Mouse (Mus musculus): ENCODE data around the gene Olfr67.
"Not testable (repeated sequence)": the region's sequence is repeated elsewhere in the genome, so short reads cannot be mapped to it uniquely, and the experiment has no call there.

The Olfr67 gene

DNA sequence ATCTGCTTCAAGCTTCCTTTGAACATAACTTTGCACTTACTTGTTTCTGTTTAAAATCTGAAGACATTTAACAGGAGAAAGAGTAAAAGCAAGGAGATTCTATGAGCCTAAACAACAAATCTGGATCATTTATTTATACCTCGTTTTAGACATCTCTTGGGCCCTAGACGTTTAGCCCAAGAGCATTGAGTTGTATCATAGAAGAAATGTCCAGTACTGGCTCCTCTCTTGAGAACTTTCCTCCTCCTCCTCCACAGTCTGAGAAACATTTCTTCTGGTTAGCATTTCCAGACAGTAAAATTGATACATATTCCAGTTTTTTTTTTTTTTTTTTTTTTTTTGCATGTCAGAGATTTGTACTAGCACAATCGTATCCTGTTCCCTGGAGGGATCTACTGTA, at the start of gene Olfr67:
TSS of gene Olfr67 (minus strand) at position 101 of the 400 bp plus-strand sequence.
- DNase-seq: no peak

DNA sequence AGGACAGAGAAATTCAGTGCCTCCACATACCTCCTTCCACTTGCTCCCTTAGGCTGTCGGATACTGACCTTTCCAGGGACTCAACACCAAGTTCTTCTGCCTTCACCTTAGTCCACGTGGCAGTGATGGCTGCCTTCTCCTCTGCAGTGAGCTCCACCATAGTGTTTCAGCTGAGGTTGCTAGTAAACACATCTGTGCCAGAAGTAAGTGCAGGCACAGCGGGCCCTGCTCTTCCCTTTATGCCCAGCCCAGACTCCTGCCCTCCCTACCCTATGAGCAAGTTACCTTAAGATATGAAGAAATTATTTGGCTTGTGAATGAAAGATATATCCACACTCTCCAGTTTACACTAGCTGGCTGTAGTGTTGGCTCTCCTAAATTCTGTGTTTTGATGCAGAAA, 48.6 kb upstream of the Olfr67 start, which contains the start of gene Hbb-bh2:
TSS of gene Hbb-bh2 (minus strand) at position 253 of the 400 bp plus-strand sequence.
- DNase-seq: no peak

DNA sequence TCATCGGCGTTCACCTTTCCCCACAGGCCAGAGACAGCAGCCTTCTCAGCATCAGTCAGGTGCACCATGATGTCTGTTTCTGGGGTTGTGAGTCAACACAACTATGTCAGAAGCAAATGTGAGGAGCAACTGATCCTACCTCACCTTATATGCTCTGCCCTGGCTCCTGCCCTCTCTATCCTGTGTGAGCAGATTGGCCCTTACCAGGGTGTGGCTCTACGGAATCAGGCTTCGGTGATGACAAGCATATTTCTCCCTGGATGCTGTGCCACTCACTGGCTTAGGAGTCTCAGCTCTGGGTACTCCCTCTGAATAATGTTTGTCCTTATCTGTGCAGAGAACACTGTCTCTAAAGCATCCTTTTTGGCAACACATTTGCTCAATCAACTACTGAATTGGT, 36.2 kb upstream of the Olfr67 start, which contains the start of gene Hbb-bs:
TSS of gene Hbb-bs (minus strand) at position 289 of the 400 bp plus-strand sequence.
- DNase-seq: no peak

DNA sequence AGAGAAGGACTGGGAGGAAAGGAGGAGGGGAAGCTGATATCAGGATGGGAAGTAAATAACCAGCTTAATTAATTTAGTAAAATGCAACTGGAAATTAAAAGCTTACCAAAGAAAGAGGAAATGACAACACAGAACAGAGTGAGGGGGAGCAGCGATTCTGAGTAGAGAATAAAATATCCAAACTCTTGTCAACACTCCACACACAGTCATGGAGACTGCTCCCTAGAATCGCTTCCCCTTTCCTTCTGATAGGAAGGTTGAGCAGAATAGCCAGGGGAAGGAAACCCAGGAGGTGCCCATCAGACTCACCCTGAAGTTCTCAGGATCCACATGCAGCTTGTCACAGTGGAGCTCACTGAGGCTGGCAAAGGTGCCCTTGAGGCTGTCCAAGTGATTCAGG, 35.5 kb upstream of the Olfr67 start:
- not testable (repeated sequence) for DNase-seq

DNA sequence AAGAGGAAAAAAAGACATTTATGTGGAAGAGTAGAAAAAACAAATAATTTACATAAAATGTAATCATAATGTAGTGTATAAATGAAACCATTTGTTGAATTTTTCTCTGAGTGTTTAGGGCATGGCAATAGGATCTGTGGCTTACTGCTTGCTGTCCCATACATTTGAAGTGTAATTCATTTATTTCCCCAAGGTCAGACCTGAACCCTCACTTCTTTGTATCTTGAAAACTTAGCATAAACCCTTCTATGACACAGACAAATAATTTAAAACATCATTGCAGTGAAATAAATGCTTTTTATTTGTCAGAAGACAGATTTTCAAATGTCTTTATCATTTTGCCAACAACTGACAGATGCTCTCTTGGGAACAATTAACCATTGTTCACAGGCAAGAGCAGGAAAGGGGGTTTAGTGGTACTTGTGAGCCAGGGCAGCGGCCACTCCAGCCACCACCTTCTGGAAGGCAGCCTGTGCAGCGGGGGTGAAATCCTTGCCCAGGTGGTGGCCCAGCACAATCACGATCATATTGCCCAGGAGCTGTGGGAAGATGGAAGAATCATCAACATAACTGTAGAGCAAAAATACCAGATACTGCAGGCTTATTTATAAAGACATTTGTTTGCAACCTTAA, 34.8 kb upstream of the Olfr67 start:
- DNase-seq: no peak

DNA sequence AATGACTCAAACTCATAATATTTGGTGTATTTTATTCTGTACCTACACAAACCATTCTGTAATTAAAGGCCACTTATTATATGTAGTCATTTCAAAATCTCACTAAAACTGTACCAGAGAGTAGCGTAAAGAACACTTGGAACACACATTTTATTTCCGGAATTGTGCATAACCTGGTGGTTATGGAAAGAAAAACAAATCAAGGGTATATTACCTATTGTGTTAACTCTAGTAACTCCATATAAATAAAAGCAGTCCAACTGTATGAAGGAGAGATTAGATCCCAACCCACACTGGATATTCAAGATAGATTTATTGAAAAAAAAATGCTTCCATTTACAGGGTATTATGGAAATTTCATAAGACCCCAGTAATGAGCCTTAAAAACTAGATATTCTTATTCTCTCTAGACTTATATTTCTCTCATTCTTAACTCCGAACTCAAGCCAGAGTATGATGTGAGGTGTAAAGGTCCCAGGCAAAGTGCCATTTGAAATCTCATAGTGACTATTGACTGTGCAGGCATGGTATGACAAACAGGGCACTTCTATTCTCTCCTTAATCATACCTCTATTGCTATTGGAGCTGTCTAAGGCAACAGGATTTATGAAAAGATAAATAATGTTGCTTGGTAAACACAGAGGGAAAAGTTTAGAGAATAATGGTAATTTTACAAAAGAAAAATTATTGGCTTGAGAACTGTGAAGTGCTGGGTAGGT, 34.1 kb upstream of the Olfr67 start:
- no peak for DNase-seq

DNA sequence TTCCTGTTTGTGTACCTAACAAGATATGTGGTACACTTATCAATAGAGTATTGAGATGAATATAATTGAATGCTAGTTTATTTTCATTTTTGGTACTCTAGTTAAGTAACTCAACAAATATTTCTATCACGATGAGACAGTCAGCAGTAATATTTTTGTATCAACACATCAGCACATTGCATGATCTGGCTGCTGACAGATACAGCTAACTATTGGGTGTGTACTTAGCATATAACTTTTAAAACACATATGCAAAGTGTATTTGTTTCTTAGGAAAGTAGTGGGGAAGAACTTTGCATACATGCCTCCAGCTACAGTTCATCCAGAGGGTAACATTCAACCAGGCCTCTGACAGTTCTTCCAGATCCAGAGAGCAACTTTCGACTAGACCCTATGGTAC, 33.0 kb upstream of the Olfr67 start:
- no peak for DNase-seq

DNA sequence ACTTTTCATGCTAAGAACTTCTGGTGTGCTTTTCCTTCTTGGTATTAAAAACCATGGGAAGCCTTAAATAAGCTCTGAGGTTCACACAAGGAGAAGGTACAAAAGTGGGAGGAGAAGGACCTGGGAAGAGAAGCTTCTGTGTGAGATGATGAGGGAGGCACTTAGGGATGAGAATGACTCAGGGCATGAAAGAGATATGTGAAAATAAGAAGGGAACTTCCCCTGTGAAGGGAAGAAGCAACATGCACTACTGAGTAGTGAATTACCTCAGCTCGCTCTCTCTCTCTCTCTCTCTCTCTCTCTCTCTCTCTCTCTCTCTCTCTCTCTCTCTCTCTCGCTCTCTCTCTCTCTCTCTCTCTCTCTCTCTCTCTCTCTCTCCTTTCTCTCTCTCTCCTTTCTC, 23.5 kb upstream of the Olfr67 start:
- not testable (repeated sequence) for DNase-seq

DNA sequence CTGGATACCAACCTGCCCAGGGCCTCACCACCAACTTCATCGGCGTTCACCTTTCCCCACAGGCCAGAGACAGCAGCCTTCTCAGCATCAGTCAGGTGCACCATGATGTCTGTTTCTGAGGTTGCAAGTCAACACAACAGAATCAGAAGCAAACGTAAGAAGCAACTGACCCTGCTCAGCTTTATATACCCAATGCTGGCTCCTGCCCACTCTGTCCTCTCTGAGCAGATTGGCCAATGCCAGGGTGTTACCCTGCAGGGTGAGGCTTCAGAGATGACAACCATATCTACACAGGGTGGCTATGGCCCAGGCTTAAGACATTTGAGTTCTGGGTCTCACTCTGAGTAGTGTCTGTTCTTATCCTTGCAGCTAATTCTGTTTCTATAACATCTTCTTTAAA, 22.1 kb upstream of the Olfr67 start, which contains the start of gene Hbb-bt:
TSS of gene Hbb-bt (minus strand) at position 231 of the 400 bp plus-strand sequence.
- DNase-seq: no peak

DNA sequence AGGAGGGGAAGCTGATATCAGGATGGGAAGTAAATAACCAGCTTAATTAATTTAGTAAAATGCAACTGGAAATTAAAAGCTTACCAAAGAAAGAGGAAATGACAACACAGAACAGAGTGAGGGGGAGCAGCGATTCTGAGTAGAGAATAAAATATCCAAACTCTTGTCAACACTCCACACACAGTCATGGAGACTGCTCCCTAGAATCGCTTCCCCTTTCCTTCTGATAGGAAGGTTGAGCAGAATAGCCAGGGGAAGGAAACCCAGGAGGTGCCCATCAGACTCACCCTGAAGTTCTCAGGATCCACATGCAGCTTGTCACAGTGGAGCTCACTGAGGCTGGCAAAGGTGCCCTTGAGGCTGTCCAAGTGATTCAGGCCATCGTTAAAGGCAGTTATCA, 21.5 kb upstream of the Olfr67 start:
- DNase-seq: not testable (repeated sequence)

DNA sequence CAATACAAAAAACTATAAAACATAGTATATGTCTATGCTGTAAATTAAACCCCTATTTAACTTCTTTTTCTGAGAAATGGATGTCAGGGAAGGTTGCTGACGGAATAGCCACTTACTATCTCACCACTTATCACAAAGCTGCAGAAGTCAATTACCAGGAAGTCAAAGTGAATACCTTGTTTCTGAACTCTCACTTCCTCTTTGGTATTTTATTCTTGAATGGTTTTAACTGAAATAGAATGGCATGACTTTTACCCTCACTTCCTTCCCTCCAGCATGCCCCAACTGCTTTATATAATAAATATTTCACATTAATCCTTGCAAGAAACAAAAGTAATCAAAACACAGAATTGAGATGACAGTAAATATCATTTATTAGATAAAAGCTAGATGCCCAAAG, 20.6 kb upstream of the Olfr67 start:
- no peak for DNase-seq

DNA sequence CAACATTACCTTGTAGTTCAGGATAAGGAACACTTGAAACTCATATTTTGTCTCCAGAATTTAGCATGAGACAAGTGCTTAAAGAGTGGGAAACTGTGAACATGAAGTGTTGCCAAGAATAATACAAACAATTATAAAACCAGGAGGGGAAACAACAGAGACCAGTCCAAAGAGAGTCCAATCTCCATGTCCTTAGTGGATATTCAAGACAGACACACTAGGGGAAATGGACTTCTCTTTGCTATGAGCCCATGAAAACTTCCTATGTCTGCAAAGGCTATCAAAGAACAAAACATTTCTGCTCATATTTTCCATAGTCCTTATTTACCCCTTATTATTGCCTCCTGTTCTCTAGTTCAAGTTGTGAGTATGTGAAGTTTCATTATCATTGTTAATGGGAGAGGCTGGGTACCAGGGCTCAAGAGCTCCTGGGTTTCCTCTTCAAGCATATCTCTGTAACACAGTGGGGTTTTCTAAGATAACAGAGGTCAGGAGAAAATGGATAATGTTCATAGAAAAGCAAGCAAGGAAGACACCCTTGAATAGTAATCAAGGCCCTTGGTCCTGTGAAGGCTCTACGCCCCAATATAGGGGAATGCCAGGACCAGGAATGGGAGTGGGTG, 19.7 kb upstream of the Olfr67 start:
- DNase-seq: no peak

DNA sequence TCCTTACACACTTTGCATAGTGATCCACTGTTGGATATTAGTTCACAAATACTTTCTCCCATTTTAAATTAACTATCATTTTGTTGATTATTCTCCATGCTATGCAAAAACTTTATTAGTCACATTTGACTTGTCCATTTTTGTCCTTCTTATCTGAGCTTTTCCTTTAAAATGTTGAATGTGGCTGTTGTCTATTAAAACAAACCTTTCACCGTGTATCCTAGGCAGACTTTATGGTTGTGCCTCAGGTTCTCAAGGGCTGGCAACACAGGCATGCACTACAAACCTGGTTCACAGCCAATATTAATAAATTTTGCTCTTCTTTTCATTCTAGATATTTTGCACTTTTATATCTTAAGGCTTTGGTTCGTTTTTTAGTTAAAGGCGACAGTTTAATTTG, 19.1 kb upstream of the Olfr67 start:
- DNase-seq: no peak

DNA sequence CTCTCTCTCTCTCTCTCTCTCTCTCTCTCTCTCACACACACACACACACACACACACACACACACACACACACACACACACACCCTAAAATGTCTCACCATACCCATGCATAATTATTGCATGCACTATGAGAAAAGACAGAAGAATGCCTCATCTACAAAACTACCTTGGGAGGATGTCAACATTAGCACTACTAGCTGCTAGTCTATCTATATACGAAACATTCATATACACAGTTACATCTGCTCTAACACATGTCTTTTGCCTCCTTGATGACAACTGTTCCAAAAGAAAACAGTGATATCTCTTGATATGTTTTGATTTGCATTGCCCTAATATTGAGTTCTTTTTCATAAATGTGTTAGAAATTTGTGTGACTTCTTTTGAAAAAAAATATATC, 18.7 kb upstream of the Olfr67 start:
- DNase-seq: no peak

DNA sequence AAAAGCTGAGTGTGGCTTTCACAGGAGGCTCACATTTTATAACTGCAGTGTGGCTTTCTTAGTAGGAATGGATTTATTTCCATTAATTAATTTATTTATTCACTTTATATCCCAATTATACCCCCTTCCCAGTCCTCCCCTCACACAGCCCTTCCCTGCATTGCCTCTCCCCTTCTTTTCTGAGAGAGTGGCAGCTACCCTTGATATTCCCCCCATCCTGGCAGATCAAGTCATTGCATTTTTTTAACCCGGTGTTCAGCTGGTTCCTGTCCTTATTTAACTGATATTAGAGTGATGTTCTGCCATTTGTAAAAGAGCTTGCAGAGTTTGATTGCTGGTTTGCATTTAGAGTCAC, 18.2 kb upstream of the Olfr67 start:
- no peak for DNase-seq

DNA sequence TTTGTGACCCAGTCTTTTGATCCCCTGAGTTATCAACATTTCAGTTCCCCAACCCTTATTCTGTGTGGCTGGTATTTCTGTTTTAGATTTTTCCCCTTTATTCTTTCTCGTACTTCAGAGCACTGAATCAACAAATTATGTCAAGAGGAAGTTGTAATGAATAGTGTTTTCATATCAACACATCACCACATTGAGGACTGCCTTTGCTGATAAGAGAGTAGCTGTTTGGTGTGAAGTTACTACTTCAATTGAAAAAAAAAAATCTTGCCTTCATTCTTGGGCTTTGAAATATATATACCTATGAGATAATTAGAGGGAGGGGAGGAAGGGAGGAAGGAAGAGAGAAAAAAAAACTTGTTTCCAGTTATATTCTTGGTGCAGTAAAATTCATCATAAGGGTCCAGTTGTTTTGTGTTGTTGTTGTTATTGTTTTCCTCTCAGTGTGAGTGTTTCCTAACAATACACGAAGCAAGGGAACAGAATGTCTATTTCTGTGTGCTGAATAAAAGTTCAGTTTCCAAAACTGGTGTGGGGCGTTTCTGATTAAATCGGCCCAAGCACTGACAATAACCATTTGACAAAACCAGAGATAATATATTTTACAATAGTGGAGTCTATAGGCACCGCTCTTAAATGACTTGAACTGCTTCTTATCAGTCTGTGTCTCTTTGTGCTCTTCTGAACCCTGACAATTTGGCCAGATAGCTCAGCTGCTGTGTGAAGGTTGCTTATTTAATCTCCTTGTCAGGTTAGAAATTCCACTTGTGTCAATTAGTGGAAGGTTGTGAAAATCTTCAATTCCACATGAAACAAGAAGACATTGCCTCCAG, 17.6 kb upstream of the Olfr67 start:
- no peak for DNase-seq

DNA sequence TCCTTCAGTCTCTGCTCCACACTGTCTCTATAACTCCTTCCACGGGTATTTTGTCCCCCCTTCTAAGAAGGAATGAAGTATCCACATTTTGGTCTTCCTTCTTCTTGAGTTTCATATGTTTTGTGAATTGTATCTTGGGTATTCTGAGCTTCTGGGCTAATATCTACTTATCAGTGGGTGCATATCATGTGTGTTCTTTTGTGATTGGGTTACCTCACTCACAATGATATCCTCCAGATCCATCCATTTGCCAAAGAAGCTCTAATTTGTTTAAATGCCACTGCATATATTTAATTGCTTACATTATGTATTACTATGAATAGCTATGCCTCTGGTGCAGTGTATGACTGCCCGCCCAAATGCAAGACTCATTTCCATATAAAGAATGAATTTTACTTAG, 16.5 kb upstream of the Olfr67 start:
- not testable (repeated sequence) for DNase-seq

DNA sequence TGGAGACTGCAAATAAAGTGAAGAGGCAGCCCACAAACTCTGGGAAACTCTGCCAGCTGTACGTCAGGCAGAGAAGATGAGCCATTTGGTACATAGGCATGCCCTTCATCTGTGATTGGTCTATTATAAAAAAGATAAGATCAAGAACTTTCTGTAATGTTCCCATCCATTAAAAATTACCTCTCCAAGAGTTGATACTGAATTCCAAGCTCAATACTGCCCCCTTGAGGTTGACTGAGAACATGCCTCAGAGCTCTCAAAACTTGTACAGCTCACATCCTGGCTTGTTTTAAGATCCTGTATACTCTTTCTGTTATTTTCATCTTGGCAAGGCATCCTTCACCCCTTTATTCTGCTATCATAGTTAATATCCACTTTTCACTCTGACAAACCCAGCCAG, 15.2 kb upstream of the Olfr67 start:
- DNase-seq: no peak

DNA sequence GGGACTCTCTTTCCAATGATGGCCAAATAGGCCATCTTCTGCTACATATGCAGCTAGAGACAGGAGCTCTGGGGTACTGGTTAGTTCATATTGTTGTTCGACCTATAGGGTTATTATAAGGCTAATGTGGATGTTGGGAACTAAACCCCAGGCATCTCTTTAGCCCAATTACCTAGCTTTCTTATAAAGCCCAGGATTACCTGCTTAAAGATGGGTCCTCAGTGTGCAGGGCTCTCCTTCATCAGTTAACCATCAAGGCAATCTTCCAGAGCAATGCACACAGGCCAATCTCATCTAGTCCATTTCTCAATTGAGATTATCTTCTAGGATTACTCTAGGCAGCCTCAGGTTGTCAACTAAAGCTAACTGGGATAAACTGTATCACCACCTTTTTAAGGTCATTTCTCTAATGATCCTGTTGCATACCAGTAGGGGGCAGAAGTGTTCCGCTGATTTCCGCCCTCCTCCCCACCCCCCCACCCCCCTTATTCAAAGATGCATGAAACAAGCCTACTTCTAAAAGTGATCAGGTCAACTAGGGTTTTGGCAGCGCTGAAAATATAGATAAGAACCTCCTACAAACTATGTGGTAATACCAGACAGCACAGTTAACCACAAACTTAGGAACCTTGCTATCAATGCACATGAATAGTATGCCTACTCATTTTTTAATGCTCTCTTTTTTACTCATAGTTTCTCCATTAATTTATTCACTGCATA, 1.2 kb upstream of the Olfr67 start:
- no peak for DNase-seq

DNA sequence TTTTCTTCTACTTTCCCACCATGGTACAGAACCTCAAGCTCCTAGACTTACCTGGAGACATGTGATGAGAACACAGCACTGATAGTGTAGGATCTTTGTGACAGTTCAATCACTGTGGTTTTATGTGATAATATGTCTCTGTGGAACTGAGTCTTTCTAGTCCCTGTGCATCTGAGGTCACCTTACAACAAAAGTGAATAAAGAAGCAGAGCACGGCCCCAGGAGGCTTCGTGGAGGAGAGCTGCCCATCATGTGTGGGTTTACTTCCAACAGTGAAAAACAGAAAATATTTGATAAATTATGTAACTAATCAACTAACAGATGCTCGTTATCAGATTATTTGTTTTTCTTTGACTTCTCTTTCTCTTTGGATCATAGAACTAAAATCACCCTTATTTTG, 12.0 kb downstream of the Olfr67 start, which contains the start of gene Olfr68:
TSS of gene Olfr68 (minus strand) at position 101 of the 400 bp plus-strand sequence.
- no peak for DNase-seq

DNA sequence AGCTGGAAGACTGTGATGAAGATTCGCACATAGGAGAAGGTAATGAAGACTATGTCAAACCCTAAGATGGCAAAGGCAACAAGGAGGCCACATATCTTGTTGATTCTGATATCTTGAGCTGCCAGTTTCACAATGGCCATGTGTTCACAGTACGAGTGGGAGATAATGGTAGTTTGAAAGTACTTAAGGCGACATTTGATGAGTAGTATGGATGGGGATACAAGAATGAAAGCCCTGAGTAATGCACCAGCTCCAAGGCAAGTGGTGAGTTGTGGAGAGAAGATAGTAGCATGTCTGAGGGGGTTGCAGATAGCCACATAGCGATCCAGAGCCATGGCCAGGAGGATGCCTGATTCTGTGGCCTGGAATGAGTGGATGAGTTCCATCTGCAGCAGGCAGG, 14.0 kb downstream of the Olfr67 start:
- not testable (repeated sequence) for DNase-seq

DNA sequence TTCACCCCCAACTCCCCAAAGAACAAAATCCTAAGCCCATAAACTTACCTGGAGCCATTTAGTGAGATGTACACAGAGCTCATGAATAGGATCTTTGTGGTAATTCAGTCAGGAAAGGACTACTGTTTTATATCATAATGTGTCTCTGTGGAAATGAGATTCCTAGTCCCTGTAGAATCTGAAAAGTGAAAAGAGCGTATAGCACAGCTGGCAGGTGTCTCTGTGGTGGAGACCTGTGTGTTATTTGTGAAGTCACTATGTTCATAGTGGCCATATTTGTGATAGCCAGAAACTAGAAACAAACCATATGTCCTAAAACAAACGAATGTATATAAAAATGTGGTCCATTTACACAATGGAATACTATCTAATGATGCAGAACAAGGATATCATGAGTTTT, 20.1 kb downstream of the Olfr67 start, which contains the start of gene Olfr69:
TSS of gene Olfr69 (minus strand) at position 101 of the 400 bp plus-strand sequence.
- no peak for DNase-seq
